Mouse (Mus musculus) heart, adult 18-20 months (tissue): ENCODE measurements at regions not wholly inside any gene's neighbourhood (a gene's known extent, or its start where the extent isn't known, plus 50 kb on each side); places are given as distances from the start of the nearest gene placed in this dataset.
A peak's percentile ranks its signal among the peaks of the same experiment; 100 is the strongest.

Experiments used
- DNase-seq, 2 experiments: peaks; one replicate each; pipeline ENCODE4 v3.0.0; 2021 to 2022; ENCODE audit warnings: mixed read lengths in 1 of 2

GRCm38 (mm10) chr1:183853956-183854613, 159.0 kb upstream of the Dusp10 start:
- no peak for DNase-seq

- DNase-seq: no peak
Measured at GRCm38 (mm10) chr1:183865111-183865510, 148.0 kb upstream of the Dusp10 start.

- DNase-seq: no peak
Measured at GRCm38 (mm10) chr1:183865586-183865985, 147.5 kb upstream of the Dusp10 start.

- DNase-seq: no peak
Measured at GRCm38 (mm10) chr1:183868965-183869364, 144.1 kb upstream of the Dusp10 start.

- DNase-seq: no peak
Measured at GRCm38 (mm10) chr1:183895936-183896335, 117.2 kb upstream of the Dusp10 start.

GRCm38 (mm10) chr1:183898091-183898490, 115.0 kb upstream of the Dusp10 start:
- peak in 1 of 2 experiments; percentile 39 for DNase-seq

GRCm38 (mm10) chr1:183904564-183904963, 108.5 kb upstream of the Dusp10 start:
- no peak for DNase-seq

GRCm38 (mm10) chr1:183905345-183906142, 107.6 kb upstream of the Dusp10 start:
- DNase-seq: peak; percentile 85 to 88

- no peak for DNase-seq
Measured at GRCm38 (mm10) chr1:183917656-183918055, 95.4 kb upstream of the Dusp10 start.

- no peak for DNase-seq
Measured at GRCm38 (mm10) chr1:183921262-183921661, 91.8 kb upstream of the Dusp10 start.

- peak; percentile 17 to 29 for DNase-seq
Measured at GRCm38 (mm10) chr1:183928539-183928938, 84.6 kb upstream of the Dusp10 start.

- DNase-seq: no peak
Measured at GRCm38 (mm10) chr1:183930363-183930982, 82.6 kb upstream of the Dusp10 start.

- DNase-seq: no peak
Measured at GRCm38 (mm10) chr1:183931141-183931540, 82.0 kb upstream of the Dusp10 start.

GRCm38 (mm10) chr1:183933845-183934244, 79.3 kb upstream of the Dusp10 start:
- no peak for DNase-seq

- no peak for DNase-seq
Measured at GRCm38 (mm10) chr1:183937166-183937565, 75.9 kb upstream of the Dusp10 start.

GRCm38 (mm10) chr1:183938361-183938760, 74.7 kb upstream of the Dusp10 start:
- no peak for DNase-seq

- no peak for DNase-seq
Measured at GRCm38 (mm10) chr1:183940706-183941105, 72.4 kb upstream of the Dusp10 start.

- DNase-seq: no peak
Measured at GRCm38 (mm10) chr1:183946241-183946640, 66.9 kb upstream of the Dusp10 start.

- peak; percentile 48 for DNase-seq
Measured at GRCm38 (mm10) chr1:183947066-183947465, 66.0 kb upstream of the Dusp10 start.

GRCm38 (mm10) chr1:183949205-183949604, 63.9 kb upstream of the Dusp10 start:
- no peak for DNase-seq

GRCm38 (mm10) chr1:183954086-183954485, 59.0 kb upstream of the Dusp10 start:
- peak in 1 of 2 experiments; percentile 26 for DNase-seq

- no peak for DNase-seq
Measured at GRCm38 (mm10) chr1:183956391-183956790, 56.7 kb upstream of the Dusp10 start.

GRCm38 (mm10) chr1:183961383-183961782, 51.7 kb upstream of the Dusp10 start:
- no peak for DNase-seq
